Mouse (Mus musculus): ENCODE measurements around the gene Hydin. TPM values are rescaled to one million over a fixed set of nuclear protein-coding genes. Genes with fewer than 3 reads are reported as not detected.

The Hydin gene
- total and polyA plus RNA-seq, 3 experiments, result not detected

DNA sequence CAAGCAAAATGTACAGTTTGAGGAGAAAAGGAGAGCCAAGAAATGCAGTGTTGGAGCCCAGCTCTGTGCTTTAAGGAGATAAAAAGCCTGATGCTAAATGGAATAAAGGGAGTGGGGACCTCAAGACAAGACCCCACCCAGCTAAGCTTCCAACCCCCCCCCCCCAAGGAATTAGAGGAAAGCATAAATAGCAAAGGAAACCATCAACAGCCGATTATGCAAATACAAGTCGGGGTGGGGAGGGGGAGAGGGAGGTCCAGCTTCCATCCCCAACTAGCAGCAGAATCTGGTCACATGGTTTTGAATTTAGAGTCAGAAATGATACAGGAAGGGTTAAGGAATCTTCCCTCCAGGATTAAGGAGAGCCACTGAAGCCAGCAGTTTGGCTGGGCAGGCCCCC, 22.2 kb upstream of the Hydin start:
- no peak for DNase-seq (ENCODE audit: low read depth, low spot score)
- Histone ChIP-seq H3K27me3 (ENCODE audit: control insufficient read depth in 1 of 2, insufficient read depth in 2 of 2, low read length in 2 of 2) (no peaks in the 10 kb centered on the region), H3K4me3 (ENCODE audit: control insufficient read depth in 1 of 2, insufficient read depth in 1 of 2, low read depth in 2 of 2, low read length in 2 of 2) (no peak overlapping the region), H3K79me2 (ENCODE audit: control insufficient read depth, insufficient read depth, low read length, poor library complexity) (no peaks in the 10 kb centered on the region), H3K9ac (ENCODE audit: control insufficient read depth, low read depth, low read length, poor library complexity, severe bottlenecking) (no peak overlapping the region), H3K27ac (ENCODE audit: control insufficient read depth, low read depth, low read length) (no peak overlapping the region), H3K9me3 (replicated peaks; ENCODE audit: insufficient read depth, low read length) (no peaks in the 10 kb centered on the region), H3K4me1 (ENCODE audit: control insufficient read depth in 1 of 2, insufficient read depth in 2 of 2, low read length in 2 of 2) (no peaks in the 10 kb centered on the region), H3K36me3 (ENCODE audit: control insufficient read depth in 1 of 2, insufficient read depth in 2 of 2, low read length in 2 of 2) (no peaks in the 10 kb centered on the region)
- TF ChIP-seq ZMIZ1 (IDR thresholded peaks at IDR 0.05; ENCODE audit: low read depth, low read length) (no peak), POLR2A (IDR thresholded peaks at IDR 0.05; ENCODE audit: control insufficient read depth in 1 of 2, insufficient read depth in 1 of 2, low read depth in 1 of 2, low read length in 2 of 2, poor library complexity in 1 of 2) (no peak), SIN3A (IDR thresholded peaks at IDR 0.05; ENCODE audit: low read length) (no peak), GATA1 (IDR thresholded peaks at IDR 0.05; ENCODE audit: low read depth, low read length) (no peak), ZKSCAN1 (IDR thresholded peaks at IDR 0.05; ENCODE audit: low read depth, low read length) (no peak), CHD1 (IDR thresholded peaks at IDR 0.05; ENCODE audit: low read depth, low read length) (no peak), CHD2 (IDR thresholded peaks at IDR 0.05; ENCODE audit: low read length) (no peak), CTCF (IDR thresholded peaks at IDR 0.05 in 2 of 3, conservative IDR thresholded peaks at IDR 0.05 in 1 of 3; ENCODE audit: control insufficient read depth in 1 of 3, insufficient read depth in 1 of 3, low read depth in 2 of 3, low read length in 3 of 3, poor library complexity in 1 of 3, severe bottlenecking in 1 of 3) (no peak), HCFC1 (IDR thresholded peaks at IDR 0.05; ENCODE audit: low read depth, low read length) (no peak), MYC (IDR thresholded peaks at IDR 0.05; ENCODE audit: low read depth, low read length) (no peak), TBP (IDR thresholded peaks at IDR 0.05; ENCODE audit: low read depth, low read length) (no peak), TAL1 (IDR thresholded peaks at IDR 0.05; ENCODE audit: low read length) (no peak), NRF1 (IDR thresholded peaks at IDR 0.05; ENCODE audit: insufficient read depth, low read depth, low read length, poor library complexity, severe bottlenecking) (no peak), MAFK (IDR thresholded peaks at IDR 0.05; ENCODE audit: borderline replicate concordance, low read depth, low read length) (no peak), MEF2A (IDR thresholded peaks at IDR 0.05; ENCODE audit: extremely low read depth, insufficient replicate concordance, low read depth, low read length, poor library complexity, severe bottlenecking) (no peak), BHLHE40 (IDR thresholded peaks at IDR 0.05; ENCODE audit: borderline replicate concordance, low read depth, low read length) (no peak)

DNA sequence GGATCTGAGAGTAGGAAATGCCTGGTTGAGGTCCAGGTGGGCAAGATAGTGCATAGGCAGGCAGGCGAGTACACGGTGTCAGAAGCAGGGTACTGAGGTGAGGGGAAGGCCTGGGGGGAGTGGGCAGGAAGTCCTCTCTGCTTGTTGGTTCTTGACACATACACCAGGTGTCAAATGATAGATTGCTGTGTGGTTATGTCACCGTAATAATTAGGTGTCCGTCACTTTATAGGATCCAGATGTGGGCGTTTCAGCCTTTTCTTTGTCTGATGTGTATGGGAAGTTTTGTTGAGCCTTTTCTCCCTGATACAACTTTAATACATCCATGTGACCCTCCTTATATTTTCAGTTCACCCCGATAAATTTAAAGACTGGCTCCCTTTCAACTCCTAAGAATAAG, 19.5 kb upstream of the Hydin start:
- TF ChIP-seq NRF1 (IDR thresholded peaks at IDR 0.05; ENCODE audit: insufficient read depth, low read depth, low read length, poor library complexity, severe bottlenecking) (no peak), TCF12 (IDR thresholded peaks at IDR 0.05; ENCODE audit: low read depth, low read length) (no peak), EP300 (IDR thresholded peaks at IDR 0.05; ENCODE audit: low read depth in 1 of 2, low read length in 2 of 2) (no peak), ZNF384 (IDR thresholded peaks at IDR 0.05; ENCODE audit: low read depth, low read length) (no peak), ELF1 (IDR thresholded peaks at IDR 0.05; ENCODE audit: low read depth, low read length) (no peak), USF1 (IDR thresholded peaks at IDR 0.05; ENCODE audit: low read depth, low read length) (no peak), RAD21 (IDR thresholded peaks at IDR 0.05; ENCODE audit: low read depth, low read length) (no peak), MXI1 (IDR thresholded peaks at IDR 0.05; ENCODE audit: low read depth, low read length) (no peak), SIN3A (IDR thresholded peaks at IDR 0.05; ENCODE audit: low read length) (no peak), MYC (IDR thresholded peaks at IDR 0.05; ENCODE audit: low read depth, low read length) (no peak), MAFK (IDR thresholded peaks at IDR 0.05; ENCODE audit: borderline replicate concordance, low read depth, low read length) (no peak), BHLHE40 (IDR thresholded peaks at IDR 0.05; ENCODE audit: borderline replicate concordance, low read depth, low read length) (no peak), USF2 (IDR thresholded peaks at IDR 0.05; ENCODE audit: borderline replicate concordance in 1 of 2, insufficient read depth in 1 of 2, low read depth in 1 of 2, low read length in 2 of 2) (no peak), E2F4 (IDR thresholded peaks at IDR 0.05; ENCODE audit: borderline replicate concordance, low read depth, low read length) (no peak), GABPA (IDR thresholded peaks at IDR 0.05; ENCODE audit: low read depth, low read length) (no peak)
- no peak overlapping the region for H3K4me3 ChIP-seq (ENCODE audit: control insufficient read depth in 1 of 2, insufficient read depth in 1 of 2, low read depth in 2 of 2, low read length in 2 of 2)
- no peak overlapping the region for H3K9ac ChIP-seq (ENCODE audit: control insufficient read depth, low read depth, low read length, poor library complexity, severe bottlenecking)
- no peaks in the 10 kb centered on the region for H3K27me3 ChIP-seq (ENCODE audit: control insufficient read depth in 1 of 2, insufficient read depth in 2 of 2, low read length in 2 of 2)
- no peaks in the 10 kb centered on the region for H3K79me2 ChIP-seq (ENCODE audit: control insufficient read depth, insufficient read depth, low read length, poor library complexity)
- no peaks in the 10 kb centered on the region for H3K9me3 ChIP-seq (replicated peaks; ENCODE audit: insufficient read depth, low read length)
- H3K4me1 ChIP-seq (ENCODE audit: control insufficient read depth in 1 of 2, insufficient read depth in 2 of 2, low read length in 2 of 2), result no peaks in the 10 kb centered on the region
- no peak overlapping the region for H3K27ac ChIP-seq (ENCODE audit: control insufficient read depth, low read depth, low read length)
- no peaks in the 10 kb centered on the region for H3K36me3 ChIP-seq (ENCODE audit: control insufficient read depth in 1 of 2, insufficient read depth in 2 of 2, low read length in 2 of 2)
- DNase-seq (ENCODE audit: low read depth, low spot score), result no peak

All from MEL (cell line).